Mouse (Mus musculus) lung, postnatal 0 days (tissue): ENCODE data around the gene Art4.

ENCODE experiments used
- CTCF ChIP-seq: IDR thresholded peaks from 2 replicates; pipeline ENCODE4 v1.5.1; 2016; ENCODE audit warnings: antibody characterized with exemption, mild to moderate bottlenecking
- EP300 ChIP-seq: IDR thresholded peaks from 2 replicates; pipeline ENCODE4 v1.6.1; 2016; ENCODE audit warnings: antibody characterized with exemption, mild to moderate bottlenecking, control low read depth

- TF ChIP-seq CTCF (no peak), EP300 (no peak)
These were observed 32.0 kb upstream of the Art4 start for GRCm38 (mm10) chr6:136889554-136889953.
